Mouse (Mus musculus): ENCODE measurements around the gene Sytl3.
"Not testable (repeated sequence)": the region's sequence is repeated elsewhere in the genome, so short reads cannot be mapped to it uniquely, and the experiment has no call there.

The Sytl3 gene

DNA sequence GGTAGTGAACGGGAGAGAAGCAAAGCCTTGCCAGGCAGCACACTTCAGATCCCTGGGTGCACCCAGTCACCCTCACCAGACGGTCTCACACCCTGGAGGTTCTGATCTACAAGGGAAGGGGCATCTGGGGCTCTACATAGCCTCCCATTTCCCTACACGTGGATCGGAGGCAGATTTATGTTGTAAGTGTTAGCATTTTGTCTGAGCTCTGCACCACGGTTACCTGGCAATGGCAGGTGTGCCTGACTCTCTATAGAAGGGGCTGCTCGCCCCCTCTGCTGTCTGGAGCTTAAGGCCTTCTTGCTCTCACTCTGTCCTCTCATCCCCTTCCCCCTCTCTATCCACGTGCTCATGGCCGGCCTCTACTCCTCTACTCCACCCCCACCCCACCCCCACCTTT lies 37.6 kb downstream of the Sytl3 start:
- DNase-seq = not testable (repeated sequence)

DNA sequence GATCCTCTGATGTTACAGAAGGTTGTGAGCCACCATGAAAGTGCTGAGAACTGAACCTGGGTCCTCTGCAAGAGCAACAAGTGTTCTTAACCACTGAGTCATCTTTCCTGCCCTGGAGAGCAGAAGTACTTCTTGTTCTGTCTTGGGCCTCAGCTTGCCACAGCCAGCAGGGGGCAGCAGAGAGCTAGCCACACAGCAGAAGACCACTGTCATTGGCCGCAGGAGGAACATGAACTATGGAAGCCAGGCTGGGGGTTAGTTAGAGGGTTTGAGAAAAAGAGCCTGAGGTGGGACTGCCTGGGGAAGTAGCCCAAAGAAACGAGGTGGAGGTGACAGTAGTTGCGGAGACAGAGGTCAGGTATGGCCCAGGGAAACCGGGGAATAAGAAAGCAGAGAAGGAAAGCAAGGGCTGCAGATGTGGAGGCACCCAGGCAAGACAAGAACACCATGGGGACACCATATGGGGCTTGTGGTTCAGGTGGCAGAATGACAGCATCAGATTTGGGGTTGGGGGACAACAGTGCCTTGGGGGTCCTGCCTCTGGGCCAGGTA lies 38.4 kb downstream of the Sytl3 start:
- peak; percentile 50 to 71 for DNase-seq

DNA sequence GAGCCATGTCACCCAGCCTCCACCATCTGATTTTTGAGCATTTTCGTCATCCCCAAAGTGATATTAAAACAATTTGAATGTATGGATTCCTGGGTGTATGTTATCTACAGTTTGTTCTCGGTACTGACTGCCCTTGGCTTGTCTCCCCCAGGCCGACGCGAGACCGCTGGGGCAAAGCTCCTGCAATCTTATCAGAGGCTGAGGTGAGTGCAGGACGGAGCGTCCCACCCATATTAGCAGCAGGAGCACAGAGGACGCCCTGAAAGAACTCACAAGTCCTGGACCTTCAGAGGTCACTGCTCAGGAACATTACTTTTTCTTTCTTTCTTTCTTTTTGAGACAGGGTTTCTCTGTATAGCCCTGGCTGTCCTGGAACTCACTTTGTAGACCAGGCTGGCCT lies 40.6 kb downstream of the Sytl3 start:
- not testable (repeated sequence) for DNase-seq

DNA sequence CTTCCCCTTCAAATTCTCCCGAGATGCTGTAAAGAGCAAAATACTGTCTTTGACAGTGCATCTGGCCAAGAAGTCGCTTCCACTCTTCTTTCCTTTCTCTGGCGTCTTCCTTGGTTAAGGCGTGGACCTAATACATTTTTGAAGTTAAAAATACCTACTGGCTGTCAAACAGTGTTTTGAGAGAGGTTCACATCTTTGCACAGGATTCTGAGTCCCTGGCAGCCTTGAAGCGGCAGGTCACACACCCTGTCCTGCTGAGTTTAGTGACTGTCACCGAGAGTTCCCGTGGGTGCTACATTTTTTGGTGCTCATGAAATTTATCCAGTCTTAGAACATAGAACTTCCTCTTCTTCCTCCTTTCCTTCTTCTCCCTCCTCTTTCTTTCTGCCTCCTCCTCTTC lies 41.2 kb downstream of the Sytl3 start:
- not testable (repeated sequence) for DNase-seq

DNA sequence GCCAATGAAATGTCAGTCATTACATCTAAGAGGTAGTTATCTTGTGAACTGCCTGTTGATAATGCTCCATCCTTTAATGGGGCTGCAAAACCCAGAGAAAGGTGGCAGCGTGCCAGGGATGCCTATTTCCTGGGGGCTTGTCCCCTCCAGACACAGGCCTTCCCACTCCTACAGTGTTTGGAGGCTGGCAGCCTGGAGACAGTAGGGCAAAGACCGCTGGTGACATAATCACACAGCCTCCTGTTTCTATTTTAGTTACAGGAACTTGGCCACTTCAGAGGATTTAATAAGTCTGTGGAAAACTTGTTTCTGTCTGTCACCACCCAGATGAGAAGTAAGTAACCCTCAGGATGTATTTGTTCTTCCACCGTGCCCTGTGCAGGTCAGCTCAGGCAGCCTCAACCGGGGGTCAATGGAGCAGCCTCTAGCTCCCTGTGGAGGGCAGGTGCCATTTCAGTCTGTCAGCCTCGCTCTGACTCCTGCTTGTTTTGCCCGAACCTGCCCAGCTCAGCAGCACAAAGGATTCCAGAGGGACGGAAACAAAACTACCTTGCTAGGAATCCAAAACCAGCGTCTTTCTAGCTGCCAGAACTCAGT lies 43.8 kb downstream of the Sytl3 start:
- peak in 1 of 2 experiments; percentile 38 for DNase-seq

DNA sequence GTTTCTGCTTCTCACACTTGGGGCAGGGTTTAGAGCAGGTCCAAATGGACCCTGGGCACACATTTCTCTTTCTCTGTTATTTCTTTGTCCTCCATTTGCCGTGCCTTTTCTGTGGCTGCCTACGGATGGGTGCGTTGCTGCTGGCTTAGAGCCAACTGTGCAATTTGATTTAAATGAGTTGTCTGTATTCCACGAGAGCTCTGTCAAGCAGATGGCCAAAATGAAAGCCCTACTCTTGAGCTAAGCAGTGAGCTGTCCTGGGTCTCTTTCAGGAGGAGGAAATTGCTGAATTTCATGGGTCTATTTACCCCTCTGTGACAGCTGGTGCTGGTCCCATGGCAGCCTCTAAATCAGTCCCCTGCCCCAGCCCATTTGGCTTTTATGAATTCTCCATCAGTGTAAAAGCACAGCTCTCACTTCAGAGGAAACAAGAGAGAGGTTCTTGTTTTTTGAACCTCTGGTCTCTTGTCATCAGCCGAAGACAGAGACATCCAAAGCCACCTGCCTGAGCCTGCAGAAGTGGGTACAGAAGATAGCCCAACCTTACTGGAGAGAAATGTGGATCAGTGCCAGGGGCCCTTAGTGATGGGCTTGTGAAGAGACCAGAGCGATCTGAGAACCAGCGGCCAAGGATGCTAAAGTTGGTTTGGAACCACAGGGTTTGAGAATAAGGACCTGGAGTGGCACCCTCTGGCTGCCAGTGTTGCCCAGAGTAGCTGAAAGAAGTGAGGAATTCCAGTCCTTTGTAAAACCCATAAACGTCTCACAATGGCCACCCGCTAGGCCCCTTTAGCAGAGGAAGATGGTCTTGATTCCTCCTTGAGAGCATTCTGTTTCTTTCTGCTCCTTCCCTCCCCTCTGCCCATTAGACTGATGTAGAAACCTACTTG lies 44.7 kb downstream of the Sytl3 start:
- not testable (repeated sequence) for DNase-seq

DNA sequence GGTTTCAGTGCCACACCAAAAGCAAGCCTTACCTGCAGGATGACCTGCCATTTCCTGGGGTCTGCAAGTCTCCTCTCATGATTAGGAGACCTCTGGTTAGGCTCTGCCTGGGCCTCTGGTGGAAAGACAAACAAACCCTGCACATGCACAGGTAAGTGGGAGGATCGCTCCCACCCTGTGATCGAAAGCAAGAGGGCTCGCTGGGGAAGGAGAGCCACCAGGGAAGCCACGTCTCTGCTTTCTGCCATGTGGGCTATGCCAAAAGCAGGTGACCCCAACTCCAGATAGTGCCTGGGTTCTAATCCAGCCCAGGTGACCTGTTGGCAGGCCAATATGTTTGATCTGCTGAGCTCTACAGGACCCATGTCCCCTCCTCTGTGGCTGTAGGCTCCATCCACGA lies 47.6 kb downstream of the Sytl3 start:
- not testable (repeated sequence) for DNase-seq

DNA sequence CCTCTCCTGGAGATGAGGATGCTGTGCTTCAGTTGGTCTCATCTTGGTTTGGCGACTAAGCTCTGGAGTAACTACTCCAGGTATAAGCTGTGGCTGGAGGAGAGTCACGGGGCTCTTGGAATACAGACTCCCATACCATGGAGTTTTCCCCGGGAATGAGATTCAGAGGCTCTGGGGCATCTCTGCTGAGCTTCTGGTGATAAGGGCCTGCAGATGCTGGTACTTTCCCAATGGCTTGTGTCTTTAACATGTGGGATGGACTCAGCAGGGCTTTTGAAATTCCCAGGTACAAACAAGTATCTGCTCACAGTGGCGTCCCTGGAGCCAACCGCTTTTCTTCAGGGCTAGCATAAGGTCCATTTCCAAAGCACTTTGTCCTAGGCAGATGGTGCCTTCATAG lies 48.5 kb downstream of the Sytl3 start:
- DNase-seq = not testable (repeated sequence)

DNA sequence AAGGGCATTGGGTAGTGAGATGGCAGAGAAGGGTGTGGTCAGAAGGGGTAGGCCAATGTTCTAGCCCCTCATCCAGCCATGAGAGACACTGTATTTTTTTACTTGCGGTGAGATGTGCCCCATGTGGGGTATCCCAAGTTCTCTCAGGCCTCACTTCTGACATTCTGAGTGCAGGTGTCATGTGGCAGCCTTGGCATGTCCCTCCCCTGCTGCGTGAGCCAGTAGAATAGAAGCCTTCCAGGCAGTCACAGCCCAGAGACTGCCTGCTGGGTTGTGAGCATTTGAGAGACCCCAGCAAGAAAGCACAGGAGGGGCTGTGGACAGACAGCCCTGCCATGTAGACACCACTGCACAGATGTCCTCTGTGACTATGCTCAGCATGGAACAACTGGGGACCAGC lies 49.3 kb downstream of the Sytl3 start:
- not testable (repeated sequence) for DNase-seq

DNA sequence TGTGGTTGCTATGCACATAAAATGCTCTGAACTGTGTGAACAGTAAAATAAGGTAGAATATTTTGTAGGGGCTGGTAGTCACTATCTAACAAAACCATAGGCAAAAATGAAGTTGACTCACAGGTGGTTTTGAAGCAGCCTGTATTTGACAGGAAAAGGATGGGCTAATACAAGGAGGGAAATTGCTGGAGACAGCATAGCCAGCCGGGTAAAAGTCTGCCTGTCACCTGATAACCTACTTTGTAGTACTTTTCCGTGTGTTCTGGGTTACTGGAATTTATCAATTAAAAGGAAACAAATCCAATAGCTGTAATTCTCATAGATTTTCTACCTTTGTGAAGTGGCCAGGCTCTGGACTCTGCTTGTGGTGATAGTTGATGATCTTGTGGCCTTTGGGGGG lies 54.6 kb downstream of the Sytl3 start:
- not testable (repeated sequence) for DNase-seq

DNA sequence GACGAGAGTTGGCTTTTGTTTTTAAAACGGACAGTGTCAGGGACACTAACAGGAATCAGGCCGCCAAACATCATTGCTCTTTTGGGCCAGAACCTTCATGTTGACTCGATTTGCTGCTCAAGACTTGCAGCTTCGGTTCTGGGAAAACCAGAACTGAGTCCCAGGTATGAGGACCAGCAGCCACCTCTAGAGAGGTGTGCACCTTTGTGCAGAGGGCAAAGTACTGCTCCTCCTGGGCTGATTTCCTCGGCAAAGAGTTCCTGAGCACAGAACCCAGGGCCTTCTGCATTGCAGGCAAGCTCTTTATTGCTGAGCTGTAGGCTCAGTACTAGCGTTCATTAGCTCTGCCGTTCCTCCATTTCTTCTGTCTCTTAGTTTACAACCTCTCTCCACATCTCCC lies 55.1 kb downstream of the Sytl3 start:
- not testable (repeated sequence) for DNase-seq

DNA sequence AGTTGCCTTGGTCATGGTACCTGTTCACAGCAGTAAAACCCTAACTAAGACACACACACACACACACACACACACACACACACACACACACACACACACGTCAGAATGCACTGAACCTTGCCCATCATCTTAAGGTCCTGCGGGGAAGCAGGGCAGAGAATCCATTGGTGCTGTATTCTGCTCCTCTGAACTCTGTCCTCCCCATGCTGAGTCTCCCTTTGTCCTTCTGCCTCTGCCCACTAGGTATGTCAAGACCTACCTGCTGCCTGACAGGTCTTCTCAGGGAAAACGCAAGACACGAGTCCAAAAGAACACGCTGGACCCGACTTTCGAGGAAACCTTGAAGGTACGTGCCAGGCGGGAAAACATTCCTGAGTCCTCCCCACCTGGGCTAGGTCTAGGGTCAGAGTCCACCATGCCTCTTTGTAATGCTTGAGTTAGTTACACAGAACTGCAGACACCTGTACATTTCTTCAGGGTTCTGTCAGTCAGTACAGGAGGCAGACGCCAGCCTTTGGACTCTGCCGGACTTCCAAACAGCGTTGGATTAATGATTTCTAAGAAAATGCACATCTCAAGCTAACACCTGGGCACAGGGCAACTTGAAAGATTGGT lies 69.2 kb downstream of the Sytl3 start:
- DNase-seq = peak; percentile 91

DNA sequence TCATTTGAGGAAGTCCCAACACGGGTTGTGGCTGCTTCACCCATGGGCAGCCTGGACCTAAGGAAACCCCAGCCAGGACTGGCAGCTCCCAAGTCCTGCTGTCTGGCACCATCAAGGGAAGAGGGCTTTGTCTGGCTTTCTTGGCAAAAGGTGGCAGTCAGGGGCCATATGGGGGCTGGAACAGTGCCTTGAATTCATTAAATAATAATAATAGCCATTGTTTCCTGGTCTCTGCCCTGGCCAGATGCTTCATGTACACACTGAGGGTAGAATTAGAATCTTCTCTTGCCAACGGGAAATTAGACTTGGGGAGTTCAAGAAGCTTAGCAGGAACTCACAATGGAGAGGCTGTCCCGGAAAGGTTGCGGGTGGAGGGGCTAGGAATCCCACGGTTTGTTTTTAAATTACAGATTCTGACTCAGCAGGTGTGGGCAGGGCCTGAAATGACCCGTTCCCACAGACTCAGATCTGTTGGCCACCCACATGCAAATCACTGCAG lies 70.4 kb downstream of the Sytl3 start:
- no peak for DNase-seq

DNA sequence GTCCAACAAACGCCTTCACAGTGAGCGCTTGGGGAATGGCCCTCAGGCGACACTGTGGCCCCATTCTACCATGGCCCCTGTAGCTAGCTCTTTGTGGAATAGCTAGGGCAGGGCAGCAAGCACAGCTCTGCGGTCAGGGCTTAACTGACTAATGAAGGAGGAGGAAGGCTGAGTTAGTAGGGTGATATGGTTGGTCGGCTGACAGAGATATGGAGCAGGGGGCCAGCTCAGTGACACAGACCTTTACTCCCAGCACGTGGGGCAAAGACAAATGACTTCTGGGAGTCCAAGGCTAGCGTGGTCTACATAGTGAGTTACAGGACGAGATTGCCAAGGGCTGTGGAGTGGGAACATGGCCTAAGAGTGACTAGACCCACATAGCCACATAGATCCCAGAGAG lies 72.2 kb downstream of the Sytl3 start:
- no peak for DNase-seq

DNA sequence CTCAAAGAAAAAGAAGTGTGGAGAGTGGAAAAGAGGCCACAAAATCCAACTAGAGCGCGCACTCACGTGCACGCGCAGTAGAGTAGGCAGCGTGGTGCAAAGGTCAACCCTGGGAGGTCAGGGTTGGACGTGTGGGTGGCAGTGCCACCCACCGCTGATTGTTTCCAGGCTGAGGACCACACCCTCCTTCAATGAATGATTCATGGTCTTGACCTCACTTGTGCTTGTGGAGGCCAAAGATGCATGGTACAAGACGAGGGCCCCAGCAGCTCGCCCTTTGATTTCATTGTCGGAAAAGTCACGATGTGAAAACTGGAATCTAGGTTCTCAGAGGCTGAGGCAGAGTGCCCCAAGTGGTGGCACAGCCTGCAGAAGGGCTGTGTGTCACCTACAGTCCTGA lies 72.7 kb downstream of the Sytl3 start:
- DNase-seq = peak in 1 of 2 experiments; percentile 71

DNA sequence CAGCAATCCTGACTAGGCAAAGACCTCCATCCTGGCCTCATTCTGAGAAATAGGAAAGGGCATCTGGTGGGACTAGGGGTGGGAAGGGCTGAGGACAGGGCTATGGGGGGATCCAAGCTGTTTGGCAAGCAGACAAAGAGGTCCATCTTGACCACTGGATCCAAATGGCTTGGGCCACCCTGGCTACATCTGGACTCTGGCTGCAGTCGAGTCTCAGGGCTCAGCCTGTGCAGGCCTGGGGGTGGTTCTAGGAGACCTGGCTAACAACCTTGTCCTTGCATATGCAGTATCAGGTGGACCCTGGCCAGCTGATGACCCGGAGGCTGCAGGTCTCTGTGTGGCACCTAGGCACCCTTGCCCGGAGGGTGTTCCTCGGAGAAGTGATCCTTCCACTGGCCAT lies 73.8 kb downstream of the Sytl3 start:
- no peak for DNase-seq

DNA sequence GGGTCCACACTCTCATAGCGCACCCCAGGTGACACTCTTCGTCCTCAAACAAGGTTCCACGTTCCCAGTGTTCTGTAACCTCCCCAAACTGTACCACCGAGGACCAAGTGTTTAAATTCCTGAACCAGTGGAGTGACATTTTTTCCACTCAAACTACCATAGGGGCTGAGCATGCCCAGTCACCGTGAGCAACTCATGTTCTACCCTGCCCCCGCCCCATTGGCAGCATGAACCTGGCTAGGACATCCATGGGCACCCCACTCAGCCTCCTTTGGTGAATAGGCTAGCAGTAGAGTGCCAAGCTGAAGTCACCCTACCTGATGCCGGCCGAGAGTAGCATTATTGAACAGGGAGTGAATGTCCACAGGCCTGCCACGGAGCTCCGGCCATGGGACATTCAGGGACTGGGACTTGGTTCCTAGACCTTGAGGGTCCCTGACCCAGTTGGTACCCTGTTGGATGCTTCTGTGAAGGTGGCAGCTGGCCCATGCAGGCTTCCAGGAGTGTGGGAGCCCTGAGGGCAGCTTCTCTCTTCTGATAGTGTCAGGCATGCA lies 74.5 kb downstream of the Sytl3 start:
- DNase-seq = peak in 1 of 2 experiments; percentile 12

DNA sequence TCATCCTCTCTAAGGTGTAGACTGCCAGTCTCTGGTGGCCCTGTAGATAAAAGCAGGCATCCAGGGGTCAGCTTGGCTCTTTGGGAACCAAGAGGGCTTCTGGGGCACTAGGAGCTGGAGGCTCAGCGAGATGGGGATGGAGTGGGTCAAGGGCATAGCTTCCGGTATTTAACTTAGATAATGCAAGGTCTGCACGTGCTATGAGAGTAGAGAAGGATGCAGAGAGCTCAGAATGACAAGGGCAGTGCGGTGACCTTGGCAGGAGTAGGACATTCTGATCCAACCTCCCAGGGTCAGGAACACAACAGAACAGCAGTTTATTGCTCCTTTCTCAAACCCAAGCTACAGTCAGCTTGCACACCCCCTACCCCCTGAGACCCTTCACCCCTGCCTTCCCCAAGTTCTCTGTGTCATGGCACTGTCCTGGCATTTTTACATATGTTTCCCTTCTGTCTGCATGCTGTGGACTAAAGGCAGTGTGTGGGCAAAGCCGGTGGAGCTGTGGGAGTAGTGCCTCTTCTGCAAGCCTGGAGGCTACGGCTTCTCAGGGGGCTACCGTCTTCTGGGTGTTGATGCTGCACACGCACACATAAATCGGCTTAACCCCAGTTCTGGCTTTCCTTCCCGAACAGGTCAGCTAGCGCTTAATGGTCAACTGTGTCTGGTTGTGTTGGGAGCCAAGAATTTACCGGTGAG lies 76.0 kb downstream of the Sytl3 start:
- peak in 1 of 2 experiments; percentile 45 for DNase-seq

DNA sequence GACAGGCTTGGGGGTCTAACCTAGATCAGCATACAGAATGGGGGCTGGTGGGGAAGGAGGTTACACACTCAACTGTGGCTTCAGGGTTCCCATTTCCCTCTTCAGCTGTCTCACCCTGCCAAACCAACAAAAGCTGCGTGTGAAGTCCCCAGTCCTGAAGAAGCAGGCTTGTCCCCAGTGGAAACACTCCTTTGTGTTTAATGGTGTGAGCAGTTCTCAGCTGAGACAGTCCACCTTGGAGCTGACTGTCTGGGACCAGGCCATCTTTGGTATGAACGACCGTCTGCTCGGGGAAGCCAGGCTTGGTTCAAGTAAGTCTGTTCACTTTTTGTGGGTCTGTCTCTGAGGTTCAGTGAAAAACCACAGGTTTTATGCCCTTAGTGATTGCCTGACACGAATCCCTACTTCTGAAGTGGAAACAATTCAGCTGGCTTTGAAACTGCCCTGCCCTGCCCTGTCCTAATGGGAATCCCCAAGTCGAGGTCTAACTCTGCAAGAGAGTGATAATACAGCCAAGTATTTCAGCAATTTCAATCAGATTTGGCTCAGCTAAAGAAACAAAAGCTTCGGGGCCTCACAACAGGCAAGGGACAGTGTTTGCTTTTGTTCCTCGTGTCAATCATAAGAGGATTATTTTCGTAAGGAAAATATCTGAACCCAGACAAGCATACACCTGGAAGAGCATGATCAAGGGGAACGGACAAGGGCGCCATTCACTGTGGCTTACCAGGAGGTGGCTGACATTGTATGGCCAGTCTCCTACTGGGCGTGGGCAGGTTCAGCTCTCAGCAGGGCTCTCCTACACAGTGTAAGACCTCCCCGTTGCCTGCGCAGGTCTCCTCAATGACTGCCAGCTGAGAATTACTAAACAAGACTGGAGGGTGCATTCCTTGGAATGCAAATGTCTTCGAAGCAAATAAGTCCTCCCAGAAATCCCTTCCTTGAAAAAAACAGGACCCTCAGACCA lies 77.7 kb downstream of the Sytl3 start:
- peak in 1 of 2 experiments; percentile 9 for DNase-seq

DNA sequence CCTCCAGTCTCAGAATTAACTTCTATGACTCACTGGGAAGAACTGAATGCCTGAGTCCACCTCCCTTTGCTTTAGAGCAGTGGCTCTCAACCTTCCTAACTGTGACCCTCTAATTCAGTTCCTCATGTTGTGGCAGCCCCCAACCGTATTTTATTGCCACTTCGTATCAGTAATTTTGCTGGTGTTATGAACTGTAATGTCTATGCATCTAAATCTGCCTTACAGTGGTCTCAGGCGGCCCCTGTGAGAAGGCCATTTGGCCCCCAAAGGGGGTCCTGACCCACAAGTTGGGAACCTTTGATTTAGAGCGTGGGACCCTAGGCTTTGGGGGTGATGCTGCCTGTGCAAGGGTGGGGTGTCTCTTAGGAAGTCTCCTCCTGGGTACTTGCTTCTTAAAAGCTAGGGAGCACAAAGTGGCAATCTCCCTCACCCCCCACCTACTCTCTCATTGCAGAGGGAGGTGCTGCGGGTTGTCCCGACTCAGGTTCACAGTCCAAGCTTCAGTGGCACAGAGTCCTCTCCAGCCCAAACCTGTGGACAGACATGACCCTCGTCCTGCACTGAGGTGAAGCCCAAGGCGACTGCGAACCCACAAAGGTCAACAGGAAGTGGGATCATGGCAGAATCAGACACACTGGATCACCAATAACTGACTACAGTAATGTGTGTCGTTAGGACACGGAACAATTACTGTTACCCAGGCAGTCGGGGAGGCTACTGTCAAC lies 78.5 kb downstream of the Sytl3 start:
- peak in 1 of 2 experiments; percentile 51 for DNase-seq
